Mouse (Mus musculus): Measurements from ENCODE around the gene Frmd8. TPM values are rescaled to one million over a fixed set of nuclear protein-coding genes. Genes with fewer than 3 reads are reported as not detected.

Frmd8 gene
- polyA plus RNA-seq (2016; fragmentation: Nextera tagmentation; extraction: Ambion mirVana) = 40.6 and 46.3 TPM in 2 replicates

DNA sequence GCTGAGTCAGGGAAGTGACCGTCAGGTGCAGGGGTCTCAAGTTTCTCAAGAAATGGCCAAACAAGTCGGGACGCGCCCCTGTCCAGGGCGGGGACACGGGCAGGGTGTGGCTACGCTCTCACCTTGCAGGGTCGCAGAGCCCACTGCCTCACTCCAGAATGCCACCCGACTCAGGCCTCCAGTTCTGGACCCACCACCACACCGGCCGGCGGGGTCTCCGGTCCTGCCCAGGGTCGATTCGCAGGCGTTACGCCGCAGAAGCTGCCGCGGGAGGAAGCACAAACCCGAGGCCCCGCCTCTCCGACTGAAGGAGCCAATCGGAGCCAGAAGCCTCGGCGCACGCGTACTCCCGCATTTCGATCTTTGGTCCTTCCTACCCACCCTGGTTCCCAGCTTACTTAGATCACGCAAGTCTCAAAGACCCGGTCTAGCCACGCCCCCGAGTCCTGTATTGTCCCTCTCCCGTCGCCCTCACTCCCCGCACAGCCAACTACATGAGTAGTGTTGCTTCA is at the start of gene Frmd8:
TSS of gene Frmd8 (minus strand) at position 306 of the 512 bp plus-strand sequence.
- H3K36me3 ChIP-seq = peaks cover 16% of the 10 kb centered on the region
- peak within 1 kb of the TSS; percentile 93 for H3K27ac ChIP-seq
- H3K27me3 ChIP-seq (ENCODE audit: insufficient read depth, poor library complexity, severe bottlenecking) = no peaks in the 10 kb centered on the region
- under 1% methylated on average over 37 of the region's 37 CpGs for WGBS
- no peaks in the 10 kb centered on the region for H3K9me3 ChIP-seq
- H3K4me3 ChIP-seq = peak within 1 kb of the TSS; percentile 80
- peak; percentile 97 for DNase-seq (ENCODE audit: low spot score)
- peaks cover 60% of the 10 kb centered on the region for H3K4me1 ChIP-seq

DNA sequence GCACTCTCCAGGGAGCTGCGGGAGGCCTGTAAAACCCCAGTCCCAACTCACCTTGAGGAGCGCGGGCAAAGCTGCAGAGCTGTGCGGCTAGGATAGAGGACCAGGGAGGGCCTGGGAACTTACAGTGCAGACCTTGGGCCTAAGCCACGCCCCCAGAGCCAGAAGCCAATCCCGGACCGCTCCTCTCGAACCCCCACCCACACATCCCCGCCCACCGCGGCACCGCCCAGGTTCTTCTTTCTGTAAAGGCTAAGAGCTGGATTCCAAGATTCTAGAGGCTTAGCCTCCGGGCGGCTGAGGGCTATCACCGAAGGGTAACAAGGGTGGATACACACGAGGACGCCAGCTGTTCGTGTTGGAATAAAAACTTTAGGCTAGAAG is 49.6 kb upstream of the Frmd8 start, which contains the start of gene Cdc42ep2:
TSS of gene Cdc42ep2 (minus strand) at position 104 of the 381 bp plus-strand sequence.
- peak within 1 kb of the TSS; percentile 65 for H3K4me3 ChIP-seq
- DNase-seq (ENCODE audit: low spot score) = peak; percentile 98
- H3K36me3 ChIP-seq = no peaks in the 10 kb centered on the region
- H3K27me3 ChIP-seq (ENCODE audit: insufficient read depth, poor library complexity, severe bottlenecking) = peaks cover 9% of the 10 kb centered on the region; the same call in 1 of the 2 replicates
- H3K9me3 ChIP-seq = no peaks in the 10 kb centered on the region
- under 1% methylated on average over 18 of the region's 18 CpGs for WGBS
- peak within 1 kb of the TSS; percentile 83 for H3K27ac ChIP-seq
- H3K4me1 ChIP-seq = peaks cover 63% of the 10 kb centered on the region

DNA sequence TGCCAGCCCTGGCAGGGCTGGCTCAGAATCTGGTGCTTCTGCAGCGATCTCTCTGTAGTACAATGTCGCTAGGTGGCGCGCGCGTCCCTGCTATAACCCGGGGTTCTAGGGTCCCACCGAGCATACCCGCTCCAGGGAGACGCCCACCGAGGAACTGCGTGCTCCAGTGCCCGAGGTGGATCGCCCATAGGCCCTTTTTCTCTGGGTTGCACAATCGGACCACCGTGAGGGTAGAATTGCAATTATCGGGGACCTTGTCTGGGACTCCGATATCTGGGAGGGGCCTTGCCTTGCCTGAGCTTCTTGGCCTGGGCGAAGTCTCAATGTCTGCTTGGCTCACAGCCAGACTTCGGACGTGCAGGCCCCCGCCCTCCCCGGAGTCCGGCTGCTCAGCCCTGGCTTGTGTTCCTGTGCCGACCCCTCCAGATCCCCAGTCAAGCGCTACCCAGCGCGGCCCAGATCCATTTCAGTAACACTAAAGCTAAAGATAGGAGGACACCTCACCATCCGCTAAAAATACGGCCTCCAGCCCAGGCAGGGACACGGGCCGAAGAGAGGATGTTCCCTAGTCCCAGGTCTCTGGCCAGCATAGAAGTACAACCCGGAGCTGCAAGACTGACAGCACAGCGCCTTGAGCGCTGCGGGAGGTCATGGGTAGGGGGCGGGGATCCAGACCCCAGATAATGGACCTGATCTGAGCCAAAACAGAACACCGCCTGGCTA is 49.1 kb upstream of the Frmd8 start:
- peaks cover 58% of the 10 kb centered on the region for H3K4me1 ChIP-seq
- under 1% methylated on average over 38 of the region's 38 CpGs for WGBS

GRCm38 (mm10) chr19:5922963-5923362 is 47.9 kb upstream of the Frmd8 start:
- Histone ChIP-seq H3K36me3 (peaks cover 4% of the 10 kb centered on the region), H3K9me3 (no peaks in the 10 kb centered on the region), H3K27ac (no peak overlapping the region), H3K4me3 (no peak overlapping the region), H3K4me1 (peaks cover 50% of the 10 kb centered on the region), H3K27me3 (ENCODE audit: insufficient read depth, poor library complexity, severe bottlenecking) (peaks cover 9% of the 10 kb centered on the region; the same call in 1 of the 2 replicates)
- DNase-seq (ENCODE audit: low spot score) = no peak
- 84% methylated on average over 3 of the region's 3 CpGs for WGBS

More for the DNA sequence above, 49.1 kb upstream of the Frmd8 start:
- Histone ChIP-seq H3K27me3 (ENCODE audit: insufficient read depth, poor library complexity, severe bottlenecking) (peaks cover 9% of the 10 kb centered on the region; the same call in 1 of the 2 replicates), H3K9me3 (no peaks in the 10 kb centered on the region), H3K4me3 (peak overlapping the region; percentile 65), H3K27ac (peak overlapping the region; percentile 83), H3K36me3 (no peaks in the 10 kb centered on the region)
- peak; percentile 95 for DNase-seq (ENCODE audit: low spot score)

- Histone ChIP-seq H3K4me3 (peak overlapping the region; percentile 36), H3K4me1 (peaks cover 49% of the 10 kb centered on the region), H3K36me3 (peaks cover 10% of the 10 kb centered on the region), H3K27ac (peak overlapping the region; percentile 12; the same call in 1 of the 2 replicates), H3K27me3 (ENCODE audit: insufficient read depth, poor library complexity, severe bottlenecking) (peaks cover 9% of the 10 kb centered on the region; the same call in 1 of the 2 replicates), H3K9me3 (no peaks in the 10 kb centered on the region)
- DNase-seq (ENCODE audit: low spot score) = no peak
- 49% methylated on average over 15 of the region's 15 CpGs for WGBS
Measured at GRCm38 (mm10) chr19:5922119-5922942, 47.3 kb upstream of the Frmd8 start.

DNA sequence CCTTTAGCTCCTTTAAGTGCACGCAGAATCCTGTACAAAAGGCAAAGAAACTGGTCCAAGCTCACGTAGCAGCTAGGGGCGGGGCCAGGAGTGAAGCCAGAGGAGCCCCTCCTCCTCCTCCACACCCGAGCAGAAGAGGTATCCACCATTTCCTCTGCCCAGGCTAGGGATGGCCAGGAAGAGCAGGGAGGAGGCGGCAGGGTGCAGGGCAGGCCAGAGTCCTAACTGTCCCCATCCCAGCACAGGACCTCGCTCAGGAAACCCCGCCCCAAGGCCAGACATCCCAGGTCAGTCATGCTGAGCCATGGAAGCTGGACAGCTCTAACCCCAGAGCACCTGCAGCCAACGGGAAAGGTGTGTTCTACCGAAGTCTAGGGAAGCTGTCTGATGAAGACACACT is 46.6 kb upstream of the Frmd8 start:
- H3K27ac ChIP-seq = peak overlapping the region; percentile 12; the same call in 1 of the 2 replicates
- no peaks in the 10 kb centered on the region for H3K9me3 ChIP-seq
- H3K4me1 ChIP-seq = peaks cover 44% of the 10 kb centered on the region
- peaks cover 9% of the 10 kb centered on the region; the same call in 1 of the 2 replicates for H3K27me3 ChIP-seq (ENCODE audit: insufficient read depth, poor library complexity, severe bottlenecking)
- peak overlapping the region; percentile 12 for H3K4me3 ChIP-seq
- H3K36me3 ChIP-seq = peaks cover 16% of the 10 kb centered on the region
- 15% methylated on average over 9 of the region's 9 CpGs for WGBS
- DNase-seq (ENCODE audit: low spot score) = no peak

DNA sequence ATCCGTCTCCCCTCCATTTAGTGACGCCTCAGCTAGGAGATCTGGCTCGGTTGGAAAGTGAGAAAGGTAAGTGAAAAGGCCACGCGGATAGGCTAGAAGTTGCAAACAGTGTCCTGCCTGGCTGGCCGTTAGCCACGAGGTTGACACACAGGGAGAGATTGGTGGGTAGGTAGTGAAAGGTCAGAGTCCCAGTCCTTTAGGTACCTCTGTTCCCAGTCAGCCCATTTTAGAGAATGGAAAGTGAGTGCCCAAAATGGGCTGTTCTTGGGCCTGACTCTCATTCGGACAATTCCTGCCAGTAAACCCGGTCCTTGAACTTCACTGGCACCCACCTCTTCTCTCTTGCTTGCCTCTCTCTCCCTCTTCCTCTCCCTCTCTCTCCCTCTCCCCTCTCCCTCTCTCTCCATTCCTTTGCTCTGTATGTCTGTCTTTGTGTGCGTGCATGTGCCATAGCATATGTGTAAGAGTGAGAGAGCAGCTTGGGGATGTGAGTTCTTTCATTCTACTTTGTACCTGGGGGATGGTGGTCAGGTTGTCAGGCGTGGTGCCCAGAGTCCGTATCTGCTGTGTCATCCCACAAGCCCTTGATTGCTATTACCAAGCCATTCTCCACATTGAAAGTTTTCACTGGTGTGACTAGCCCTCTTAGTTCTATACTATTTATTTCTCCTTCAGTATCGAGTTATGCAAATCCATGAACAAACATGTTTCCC is 38.1 kb upstream of the Frmd8 start, which contains the start of gene Dpf2:
TSS of gene Dpf2 (minus strand) at position 4 of the 713 bp plus-strand sequence.
- no peaks in the 10 kb centered on the region for H3K27me3 ChIP-seq (ENCODE audit: insufficient read depth, poor library complexity, severe bottlenecking)
- no peak for DNase-seq (ENCODE audit: low spot score)
- H3K36me3 ChIP-seq = peaks cover 31% of the 10 kb centered on the region
- H3K27ac ChIP-seq = peak within 1 kb of the TSS; percentile 96
- 19% methylated on average over 13 of the region's 13 CpGs for WGBS
- H3K4me1 ChIP-seq = peaks cover 32% of the 10 kb centered on the region
- no peaks in the 10 kb centered on the region for H3K9me3 ChIP-seq
- H3K4me3 ChIP-seq = peak within 1 kb of the TSS; percentile 99

DNA sequence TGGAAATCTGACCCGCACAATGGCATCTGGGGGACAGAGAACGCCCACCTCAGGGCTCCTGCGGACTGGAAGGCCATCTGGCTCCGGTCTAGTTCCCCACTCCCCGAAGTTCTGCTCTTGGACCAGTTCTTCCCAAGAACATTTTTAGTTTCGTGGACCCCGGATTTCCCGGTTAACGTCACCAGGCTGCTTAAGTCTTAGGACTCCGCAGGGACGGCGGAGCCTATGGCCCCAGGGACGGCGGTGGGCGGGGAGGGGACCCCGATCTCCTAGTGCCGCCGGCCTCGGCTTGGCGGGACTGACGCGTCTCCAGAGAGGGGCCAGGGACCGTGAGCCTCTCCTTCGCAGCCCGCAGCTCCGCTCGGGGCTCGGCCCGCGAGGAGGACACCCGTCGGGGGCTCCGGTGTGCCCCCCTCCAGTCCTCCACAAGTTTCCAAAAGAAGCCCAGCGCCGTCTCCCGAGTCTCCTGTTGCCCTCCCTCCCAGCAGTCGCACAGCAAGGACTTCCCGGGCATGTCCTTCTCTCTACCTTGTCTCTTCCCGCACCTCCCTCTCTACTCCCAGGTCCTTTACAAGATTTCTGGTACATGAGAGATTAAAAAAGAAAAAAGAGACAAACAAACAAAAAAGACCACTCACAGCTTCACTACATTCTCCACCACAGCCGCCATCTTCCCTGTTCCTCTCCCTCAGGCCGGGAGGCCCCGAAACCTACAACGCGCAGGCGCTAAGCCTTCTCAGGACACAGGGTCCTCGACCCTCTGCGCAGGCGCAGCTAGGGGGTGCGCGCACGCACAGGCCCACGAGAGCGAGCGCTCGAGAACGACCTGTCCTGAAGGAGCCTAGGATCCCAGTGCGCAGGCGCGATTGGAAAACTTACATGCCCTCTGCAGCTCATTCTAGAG is 37.3 kb upstream of the Frmd8 start:
- under 1% methylated on average over 59 of the region's 59 CpGs for WGBS
- H3K9me3 ChIP-seq = no peaks in the 10 kb centered on the region
- no peaks in the 10 kb centered on the region for H3K27me3 ChIP-seq (ENCODE audit: insufficient read depth, poor library complexity, severe bottlenecking)
- peak overlapping the region; percentile 99 for H3K4me3 ChIP-seq
- peaks cover 29% of the 10 kb centered on the region for H3K4me1 ChIP-seq
- peaks cover 27% of the 10 kb centered on the region for H3K36me3 ChIP-seq
- H3K27ac ChIP-seq = peak overlapping the region; percentile 96
- DNase-seq (ENCODE audit: low spot score) = peak; percentile 100

GRCm38 (mm10) chr19:5911430-5912102 is 36.5 kb upstream of the Frmd8 start:
- Histone ChIP-seq H3K9me3 (no peaks in the 10 kb centered on the region), H3K27ac (peak overlapping the region; percentile 96), H3K4me3 (peak overlapping the region; percentile 99), H3K27me3 (ENCODE audit: insufficient read depth, poor library complexity, severe bottlenecking) (no peaks in the 10 kb centered on the region), H3K36me3 (peaks cover 29% of the 10 kb centered on the region), H3K4me1 (peaks cover 29% of the 10 kb centered on the region)
- DNase-seq (ENCODE audit: low spot score) = no peak
- WGBS = 7% methylated on average over 14 of the region's 14 CpGs

DNA sequence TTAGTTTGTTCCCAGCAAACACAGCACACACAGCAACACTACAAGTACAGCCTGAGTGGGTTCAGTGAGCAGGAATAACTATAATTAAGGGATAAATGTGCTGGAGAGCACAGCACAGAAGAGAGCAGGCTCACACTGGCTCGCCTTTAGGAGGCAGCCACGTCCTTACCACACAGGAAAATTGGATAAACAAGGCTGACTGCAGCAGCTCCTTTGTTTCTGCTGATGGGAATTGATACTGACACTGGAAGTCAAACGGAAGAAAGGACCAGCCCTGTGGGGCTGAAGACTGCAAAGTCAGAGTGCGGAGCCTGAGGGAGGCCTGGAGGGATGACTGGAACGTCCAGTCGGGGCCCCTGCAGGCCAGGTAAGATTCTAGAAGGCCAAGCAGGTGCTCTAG is 35.1 kb upstream of the Frmd8 start:
- no peak for DNase-seq (ENCODE audit: low spot score)
- Histone ChIP-seq H3K4me3 (peak overlapping the region; percentile 16; the same call in 1 of the 2 replicates), H3K27ac (no peak overlapping the region), H3K9me3 (no peaks in the 10 kb centered on the region), H3K36me3 (peaks cover 33% of the 10 kb centered on the region), H3K27me3 (ENCODE audit: insufficient read depth, poor library complexity, severe bottlenecking) (no peaks in the 10 kb centered on the region), H3K4me1 (peaks cover 27% of the 10 kb centered on the region)
- 60% methylated on average over 6 of the region's 6 CpGs for WGBS

- 92% methylated on average over 3 of the region's 3 CpGs for WGBS
- Histone ChIP-seq H3K9me3 (no peaks in the 10 kb centered on the region), H3K27me3 (ENCODE audit: insufficient read depth, poor library complexity, severe bottlenecking) (no peaks in the 10 kb centered on the region), H3K4me1 (peaks cover 20% of the 10 kb centered on the region), H3K27ac (no peak overlapping the region), H3K36me3 (peaks cover 58% of the 10 kb centered on the region), H3K4me3 (no peak overlapping the region)
- no peak for DNase-seq (ENCODE audit: low spot score)
Measured at GRCm38 (mm10) chr19:5907275-5907674, 32.2 kb upstream of the Frmd8 start.

All from heart, embryonic 10.5 days (tissue).